Mouse (Mus musculus) ES-Bruce4 (cell line): Measurements from ENCODE around the gene Gm21915. TPM values are rescaled to one million over a fixed set of nuclear protein-coding genes. Genes with fewer than 3 reads are reported as not detected.
A peak's percentile ranks its signal among the peaks of the same experiment; 100 is the strongest.

ENCODE experiments used
- H3K27ac ChIP-seq: 2 replicates; pipeline ENCODE4 v1.5.1; 2012; ENCODE audit warnings: low read length, inconsistent platforms; ENCODE audit not compliant: insufficient read depth
- H3K27me3 ChIP-seq: 2 replicates; pipeline ENCODE4 v1.6.1; 2012; ENCODE audit warnings: mild to moderate bottlenecking, low read length, inconsistent platforms; ENCODE audit not compliant: control insufficient read depth, poor library complexity, insufficient read depth, severe bottlenecking
- H3K36me3 ChIP-seq: 2 replicates; pipeline ENCODE4 v1.6.1; 2012; ENCODE audit warnings: inconsistent platforms, mild to moderate bottlenecking, low read length, moderate library complexity; ENCODE audit not compliant: control insufficient read depth, poor library complexity, insufficient read depth, severe bottlenecking
- H3K4me1 ChIP-seq: one replicate; pipeline ENCODE4 v1.8.1; 2011; ENCODE audit warnings: low read length; ENCODE audit not compliant: control insufficient read depth, insufficient read depth
- H3K4me3 ChIP-seq: 2 replicates; pipeline ENCODE4 v1.5.1; 2011; ENCODE audit warnings: low read depth, mild to moderate bottlenecking, low read length
- H3K9ac ChIP-seq: 2 replicates; pipeline ENCODE4 v1.6.1; 2012; ENCODE audit warnings: low read depth, mild to moderate bottlenecking, inconsistent platforms; ENCODE audit not compliant: poor library complexity, severe bottlenecking
- H3K9me3 ChIP-seq: replicated peaks from 2 replicates; pipeline ENCODE4 v1.6.1; 2012; ENCODE audit warnings: mild to moderate bottlenecking, low read length, inconsistent platforms; ENCODE audit not compliant: control insufficient read depth, poor library complexity, insufficient read depth, severe bottlenecking
- CTCF ChIP-seq: IDR thresholded peaks from one replicate; pipeline ENCODE4 v1.8.1; 2011; ENCODE audit warnings: low read depth, low read length
- EP300 ChIP-seq: IDR thresholded peaks from 2 replicates; pipeline ENCODE4 v1.6.1; 2011; ENCODE audit warnings: low read depth, low read length; ENCODE audit not compliant: insufficient read depth
- POLR2A ChIP-seq: IDR thresholded peaks from one replicate; pipeline ENCODE4 v1.8.1; 2011; ENCODE audit warnings: low read length; ENCODE audit not compliant: insufficient read depth
- polyA plus RNA-seq: library from polyadenylated mRNA; stranded (reverse); fragments of >200 nt; gene quantifications from 2 replicates; pipeline ENCODE4 v1.2.4, GENCODE M21; 2011; ENCODE audit warnings: low read depth; ENCODE audit not compliant: missing spikeins, insufficient read depth, insufficient read length

Gm21915 gene
- polyA plus RNA-seq, 1 experiment = not detected

GRCm38 (mm10) chr9:40638394-40639049 is 31.9 kb upstream of the Gm21915 start:
- Histone ChIP-seq H3K36me3 (no peaks in the 10 kb centered on the region), H3K27ac (no peak overlapping the region), H3K9me3 (no peaks in the 10 kb centered on the region), H3K27me3 (no peaks in the 10 kb centered on the region), H3K4me1 (peaks cover 10% of the 10 kb centered on the region), H3K4me3 (peak overlapping the region; percentile 27), H3K9ac (no peak overlapping the region)
- TF ChIP-seq POLR2A (no peak), EP300 (no peak), CTCF (no peak)

GRCm38 (mm10) chr9:40639536-40640187 is 30.8 kb upstream of the Gm21915 start:
- H3K36me3 ChIP-seq = no peaks in the 10 kb centered on the region
- no peak overlapping the region for H3K27ac ChIP-seq
- H3K4me1 ChIP-seq = peaks cover 16% of the 10 kb centered on the region
- no peaks in the 10 kb centered on the region for H3K27me3 ChIP-seq
- H3K9ac ChIP-seq = no peak overlapping the region
- TF ChIP-seq EP300 (no peak), CTCF (no peak), POLR2A (no peak)
- H3K9me3 ChIP-seq = no peaks in the 10 kb centered on the region
- H3K4me3 ChIP-seq = no peak overlapping the region

GRCm38 (mm10) chr9:40641318-40641717 is 29.1 kb upstream of the Gm21915 start:
- Histone ChIP-seq H3K9ac (no peak overlapping the region), H3K27ac (no peak overlapping the region), H3K27me3 (no peaks in the 10 kb centered on the region), H3K36me3 (no peaks in the 10 kb centered on the region), H3K9me3 (no peaks in the 10 kb centered on the region), H3K4me1 (peaks cover 16% of the 10 kb centered on the region), H3K4me3 (no peak overlapping the region)
- TF ChIP-seq EP300 (no peak), CTCF (no peak), POLR2A (no peak)

- H3K9ac ChIP-seq = no peak overlapping the region
- no peak overlapping the region for H3K27ac ChIP-seq
- H3K4me3 ChIP-seq = no peak overlapping the region
- TF ChIP-seq POLR2A (no peak), EP300 (no peak), CTCF (no peak)
- H3K9me3 ChIP-seq = no peaks in the 10 kb centered on the region
- H3K36me3 ChIP-seq = no peaks in the 10 kb centered on the region
- H3K27me3 ChIP-seq = no peaks in the 10 kb centered on the region
- H3K4me1 ChIP-seq = peaks cover 13% of the 10 kb centered on the region
These were observed 27.8 kb upstream of the Gm21915 start for GRCm38 (mm10) chr9:40642470-40643220.

- Histone ChIP-seq H3K4me1 (no peaks in the 10 kb centered on the region), H3K9ac (no peak overlapping the region), H3K9me3 (no peaks in the 10 kb centered on the region), H3K4me3 (no peak overlapping the region), H3K27ac (no peak overlapping the region), H3K27me3 (no peaks in the 10 kb centered on the region), H3K36me3 (no peaks in the 10 kb centered on the region)
- TF ChIP-seq EP300 (no peak), POLR2A (no peak), CTCF (no peak)
These were observed 21.0 kb upstream of the Gm21915 start for GRCm38 (mm10) chr9:40649444-40649843.

DNA sequence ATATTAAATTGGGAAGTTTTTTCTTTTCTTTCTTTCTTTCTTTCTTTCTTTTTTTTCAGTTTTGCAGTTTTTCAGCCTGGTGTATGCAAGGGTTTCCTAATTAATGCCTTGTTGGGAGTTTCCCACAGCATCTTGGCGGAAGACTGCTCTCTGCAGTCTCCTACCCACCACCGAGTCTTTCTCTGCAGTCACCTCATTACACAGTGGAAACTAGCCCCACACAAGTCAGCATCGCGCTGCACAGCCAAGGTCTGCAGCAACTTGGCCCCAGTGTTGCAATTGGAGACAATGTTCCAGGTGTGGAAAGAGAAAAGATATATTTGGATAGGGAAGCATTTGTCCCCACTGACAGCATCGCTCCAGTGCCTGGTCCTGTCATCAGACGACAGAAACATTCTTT is 20.4 kb upstream of the Gm21915 start:
- Histone ChIP-seq H3K4me3 (no peak overlapping the region), H3K9me3 (no peaks in the 10 kb centered on the region), H3K36me3 (no peaks in the 10 kb centered on the region), H3K27me3 (no peaks in the 10 kb centered on the region), H3K9ac (no peak overlapping the region), H3K4me1 (no peaks in the 10 kb centered on the region), H3K27ac (no peak overlapping the region)
- no peak for TF ChIP-seq POLR2A
- TF ChIP-seq CTCF = no peak
- TF ChIP-seq EP300 = no peak
